Mouse (Mus musculus): ENCODE measurements around the gene Pogz. TPM values are rescaled to one million over a fixed set of nuclear protein-coding genes. Genes with fewer than 3 reads are reported as not detected.
A peak's percentile ranks its signal among the peaks of the same experiment; 100 is the strongest.

Gene Pogz
- total and polyA plus RNA-seq, 2 experiments from 2014 or later = 14.0 to 48.2 TPM

- Histone ChIP-seq H3K36me3 (ENCODE audit: insufficient read depth) (no peaks in the 10 kb centered on the region), H3K9ac (no peak overlapping the region), H3K27me3 (ENCODE audit: insufficient read depth, low read length) (no peaks in the 10 kb centered on the region), H3K4me1 (ENCODE audit: insufficient read depth) (no peaks in the 10 kb centered on the region), H3K4me2 (ENCODE audit: low read depth) (no peak overlapping the region), H3K4me3 (ENCODE audit: low read depth, low read length) (no peak overlapping the region), H3K9me3 (ENCODE audit: low read length) (0 out of 2 replicates have a peak, but pooled peaks cover 3% of the 10 kb centered on the region), H3K27ac (ENCODE audit: low read depth, low read length) (no peak overlapping the region)
- DNase-seq (no peak), ATAC-seq (no peak)
- TF ChIP-seq CTCF (IDR thresholded peaks at IDR 0.05; ENCODE audit: low read depth) = no peak
- 83% methylated on average over 5 of the region's 5 CpGs for WGBS
These were observed 4.7 kb upstream of the Pogz start for GRCm38 (mm10) chr3:94832701-94833100.

- H3K4me1 ChIP-seq (ENCODE audit: insufficient read depth) = no peaks in the 10 kb centered on the region
- H3K9ac ChIP-seq = no peak overlapping the region
- no peak overlapping the region for H3K27ac ChIP-seq (ENCODE audit: low read depth, low read length)
- TF ChIP-seq CTCF (IDR thresholded peaks at IDR 0.05; ENCODE audit: low read depth) = no peak; the same call in 1 of the 2 replicates
- DNase-seq (no peak), ATAC-seq (no peak)
- H3K27me3 ChIP-seq (ENCODE audit: insufficient read depth, low read length) = no peaks in the 10 kb centered on the region
- 0 out of 2 replicates have a peak, but pooled peaks cover 3% of the 10 kb centered on the region for H3K9me3 ChIP-seq (ENCODE audit: low read length)
- no peak overlapping the region for H3K4me3 ChIP-seq (ENCODE audit: low read depth, low read length)
- H3K36me3 ChIP-seq (ENCODE audit: insufficient read depth) = no peaks in the 10 kb centered on the region
- no peak overlapping the region for H3K4me2 ChIP-seq (ENCODE audit: low read depth)
These were observed 4.0 kb upstream of the Pogz start for GRCm38 (mm10) chr3:94833358-94833757.

- no peak overlapping the region for H3K4me2 ChIP-seq (ENCODE audit: low read depth)
- no peaks in the 10 kb centered on the region for H3K36me3 ChIP-seq (ENCODE audit: insufficient read depth)
- DNase-seq (no peak), ATAC-seq (no peak)
- TF ChIP-seq CTCF (IDR thresholded peaks at IDR 0.05; ENCODE audit: low read depth) = no peak
- 81% methylated on average over 3 of the region's 3 CpGs for WGBS
- no peak overlapping the region for H3K9ac ChIP-seq
- H3K4me3 ChIP-seq (ENCODE audit: low read depth, low read length) = no peak overlapping the region
- 0 out of 2 replicates have a peak, but pooled peaks cover 3% of the 10 kb centered on the region for H3K9me3 ChIP-seq (ENCODE audit: low read length)
- no peaks in the 10 kb centered on the region for H3K4me1 ChIP-seq (ENCODE audit: insufficient read depth)
- no peaks in the 10 kb centered on the region for H3K27me3 ChIP-seq (ENCODE audit: insufficient read depth, low read length)
- H3K27ac ChIP-seq (ENCODE audit: low read depth, low read length) = no peak overlapping the region
These were observed 2.0 kb upstream of the Pogz start for GRCm38 (mm10) chr3:94835396-94835795.

- Histone ChIP-seq H3K4me3 (ENCODE audit: low read depth, low read length) (peak overlapping the region; percentile 86), H3K9me3 (ENCODE audit: low read length) (0 out of 2 replicates have a peak, but pooled peaks cover 3% of the 10 kb centered on the region), H3K36me3 (ENCODE audit: insufficient read depth) (no peaks in the 10 kb centered on the region), H3K27ac (ENCODE audit: low read depth, low read length) (peak overlapping the region; percentile 100), H3K27me3 (ENCODE audit: insufficient read depth, low read length) (no peaks in the 10 kb centered on the region), H3K4me1 (ENCODE audit: insufficient read depth) (no peaks in the 10 kb centered on the region), H3K9ac (peak overlapping the region; percentile 99), H3K4me2 (ENCODE audit: low read depth) (peak overlapping the region; percentile 80)
- peak; percentile 89 for DNase-seq
- no peak for TF ChIP-seq CTCF (IDR thresholded peaks at IDR 0.05; ENCODE audit: low read depth)
- WGBS = 7% methylated on average over 24 of the region's 62 CpGs
- ATAC-seq = peak; percentile 77
These were observed 661 bp downstream of the Pogz start for GRCm38 (mm10) chr3:94837959-94838496.

GRCm38 (mm10) chr3:94838631-94839030 lies 1.3 kb downstream of the Pogz start:
- Histone ChIP-seq H3K9ac (peak overlapping the region; percentile 99), H3K4me3 (ENCODE audit: low read depth, low read length) (peak overlapping the region; percentile 86), H3K4me1 (ENCODE audit: insufficient read depth) (no peaks in the 10 kb centered on the region), H3K9me3 (ENCODE audit: low read length) (no peaks in the 10 kb centered on the region), H3K27me3 (ENCODE audit: insufficient read depth, low read length) (no peaks in the 10 kb centered on the region), H3K27ac (ENCODE audit: low read depth, low read length) (peak overlapping the region; percentile 100), H3K4me2 (ENCODE audit: low read depth) (peak overlapping the region; percentile 80), H3K36me3 (ENCODE audit: insufficient read depth) (no peaks in the 10 kb centered on the region)
- WGBS = 3% methylated on average over 9 of the region's 9 CpGs
- TF ChIP-seq CTCF (IDR thresholded peaks at IDR 0.05; ENCODE audit: low read depth) = no peak
- ATAC-seq = no peak
- DNase-seq = no peak

- no peak for TF ChIP-seq CTCF (IDR thresholded peaks at IDR 0.05; ENCODE audit: low read depth)
- no peaks in the 10 kb centered on the region for H3K9me3 ChIP-seq (ENCODE audit: low read length)
- DNase-seq (no peak), ATAC-seq (no peak)
- H3K27ac ChIP-seq (ENCODE audit: low read depth, low read length) = peak overlapping the region; percentile 100
- H3K4me2 ChIP-seq (ENCODE audit: low read depth) = peak overlapping the region; percentile 80
- H3K4me3 ChIP-seq (ENCODE audit: low read depth, low read length) = peak overlapping the region; percentile 86
- 61% methylated on average over 5 of the region's 5 CpGs for WGBS
- no peaks in the 10 kb centered on the region for H3K36me3 ChIP-seq (ENCODE audit: insufficient read depth)
- no peaks in the 10 kb centered on the region for H3K27me3 ChIP-seq (ENCODE audit: insufficient read depth, low read length)
- peak overlapping the region; percentile 99 for H3K9ac ChIP-seq
- no peaks in the 10 kb centered on the region for H3K4me1 ChIP-seq (ENCODE audit: insufficient read depth)
These were observed 1.7 kb downstream of the Pogz start for GRCm38 (mm10) chr3:94839101-94839500.

GRCm38 (mm10) chr3:94847382-94847781 lies 10.0 kb downstream of the Pogz start:
- H3K36me3 ChIP-seq (ENCODE audit: insufficient read depth) = no peaks in the 10 kb centered on the region
- H3K9ac ChIP-seq = no peak overlapping the region
- no peak for TF ChIP-seq CTCF (IDR thresholded peaks at IDR 0.05; ENCODE audit: low read depth)
- H3K27ac ChIP-seq (ENCODE audit: low read depth, low read length) = no peak overlapping the region
- DNase-seq (no peak), ATAC-seq (no peak)
- H3K4me3 ChIP-seq (ENCODE audit: low read depth, low read length) = no peak overlapping the region
- WGBS = 92% methylated on average over 2 of the region's 2 CpGs
- H3K4me2 ChIP-seq (ENCODE audit: low read depth) = no peak overlapping the region
- H3K4me1 ChIP-seq (ENCODE audit: insufficient read depth) = no peaks in the 10 kb centered on the region
- H3K27me3 ChIP-seq (ENCODE audit: insufficient read depth, low read length) = no peaks in the 10 kb centered on the region
- H3K9me3 ChIP-seq (ENCODE audit: low read length) = no peaks in the 10 kb centered on the region
